Mouse (Mus musculus): ENCODE results near the gene Gjc2. TPM values are rescaled to one million over a fixed set of nuclear protein-coding genes. Genes with fewer than 3 reads are reported as not detected.
A peak's percentile ranks its signal among the peaks of the same experiment; 100 is the strongest.

Gjc2 gene
- polyA plus RNA-seq, 1 experiment = 0.05 TPM

DNA sequence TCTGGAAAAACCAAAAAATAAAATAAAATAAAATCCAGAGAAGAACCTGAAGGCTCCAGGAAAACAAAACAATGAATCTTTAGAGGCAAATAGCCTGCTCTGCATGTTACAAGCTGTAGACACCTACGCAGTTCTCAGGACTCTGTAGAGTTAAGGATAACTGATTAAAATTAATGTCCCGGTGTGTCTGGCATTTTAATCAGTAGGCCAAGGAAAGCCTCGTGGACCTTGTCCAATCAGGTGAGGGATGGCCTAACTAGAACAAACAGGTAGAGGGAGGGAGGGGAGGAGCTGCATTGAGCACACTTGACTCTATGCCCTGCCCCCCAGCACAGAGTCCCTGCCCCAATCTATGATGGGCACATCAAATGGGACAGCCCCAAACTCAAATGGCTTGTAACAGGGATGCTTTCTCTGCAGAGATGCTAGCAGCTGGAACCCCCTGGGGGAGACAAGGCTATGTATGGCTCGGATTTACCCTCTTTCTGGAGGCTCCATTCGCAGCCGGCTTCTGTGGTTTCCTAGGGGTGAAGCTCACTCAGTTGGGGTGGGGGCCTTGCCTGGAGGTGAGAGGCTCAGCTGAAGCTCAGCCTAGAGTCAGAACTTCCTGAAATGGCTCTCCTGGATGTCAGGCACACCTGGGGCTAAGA lies 8.7 kb downstream of the Gjc2 start:
- TF ChIP-seq GATA1 (IDR thresholded peaks at IDR 0.05; ENCODE audit: low read length) = no peak

DNA sequence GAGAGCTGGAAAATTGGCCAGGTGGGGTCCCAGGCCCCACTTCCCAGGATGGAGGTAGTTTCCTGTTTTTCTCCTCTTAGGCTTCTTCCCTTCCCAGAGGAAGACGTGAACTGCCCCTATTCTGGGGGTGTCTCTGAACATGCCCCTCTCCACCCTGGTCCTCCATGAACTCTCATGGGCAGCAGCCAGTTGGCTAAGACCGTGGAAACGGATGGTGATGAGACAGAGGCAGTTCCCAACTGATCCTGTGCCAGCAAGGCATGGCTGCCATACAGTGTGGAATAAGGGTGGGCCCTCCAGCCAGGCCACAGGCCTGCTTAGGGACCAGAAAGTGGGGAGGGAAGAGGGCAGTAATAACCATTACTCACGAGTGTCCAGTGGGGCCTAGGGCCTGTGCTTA lies 12.5 kb downstream of the Gjc2 start:
- TF ChIP-seq GATA1 (IDR thresholded peaks at IDR 0.05; ENCODE audit: low read length) = no peak

DNA sequence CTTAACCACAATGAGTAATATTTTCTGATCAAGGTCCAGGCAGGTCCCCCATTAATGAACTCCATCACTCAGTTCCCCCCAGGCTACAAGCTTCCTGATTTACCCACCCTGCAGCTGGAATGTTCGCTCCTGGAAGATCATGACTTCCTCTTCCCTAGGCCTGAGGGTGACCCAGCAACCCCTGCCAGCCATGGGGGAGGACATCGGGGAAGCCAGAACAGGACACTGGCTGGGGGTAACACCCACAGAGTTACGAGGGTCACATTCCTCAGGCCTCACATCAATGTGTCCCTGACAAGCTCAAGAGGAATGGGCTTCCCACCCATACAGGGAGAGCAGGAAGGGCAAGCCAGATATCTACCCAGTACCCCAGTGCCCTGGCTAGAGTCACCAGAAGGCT lies 13.2 kb downstream of the Gjc2 start:
- TF ChIP-seq GATA1 (IDR thresholded peaks at IDR 0.05; ENCODE audit: low read length) = no peak

DNA sequence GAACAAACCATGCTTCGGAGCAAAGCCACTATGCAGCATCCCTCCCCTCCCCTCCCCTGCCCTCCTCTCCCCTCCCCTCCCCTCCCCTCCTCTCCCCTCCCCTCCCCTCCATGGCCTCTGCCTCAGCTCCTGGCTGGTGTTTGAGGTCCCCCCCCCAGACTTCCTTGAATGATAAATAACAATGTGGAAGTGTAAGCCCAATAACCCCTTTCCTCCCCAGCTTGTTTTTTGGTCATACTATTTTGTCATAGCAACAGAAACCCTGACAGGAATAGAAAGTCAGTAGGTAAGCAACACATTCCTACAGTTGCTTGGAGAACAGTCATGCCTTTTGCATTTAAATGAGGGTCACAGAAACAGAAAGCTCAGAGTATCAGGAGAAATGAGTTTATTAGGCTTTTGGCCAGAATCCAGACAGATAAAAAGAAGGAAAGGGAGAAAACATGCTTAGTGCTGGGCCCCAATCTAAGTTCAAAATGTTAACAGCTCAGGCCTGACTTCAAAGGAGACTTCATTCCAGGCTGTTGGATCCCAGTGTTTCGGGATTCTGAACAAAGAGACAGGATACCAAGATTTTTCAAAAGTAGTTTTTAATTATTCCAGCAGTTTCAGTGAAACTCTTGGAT lies 17.3 kb downstream of the Gjc2 start:
- TF ChIP-seq GATA1 (IDR thresholded peaks at IDR 0.05; ENCODE audit: low read length) = no peak

DNA sequence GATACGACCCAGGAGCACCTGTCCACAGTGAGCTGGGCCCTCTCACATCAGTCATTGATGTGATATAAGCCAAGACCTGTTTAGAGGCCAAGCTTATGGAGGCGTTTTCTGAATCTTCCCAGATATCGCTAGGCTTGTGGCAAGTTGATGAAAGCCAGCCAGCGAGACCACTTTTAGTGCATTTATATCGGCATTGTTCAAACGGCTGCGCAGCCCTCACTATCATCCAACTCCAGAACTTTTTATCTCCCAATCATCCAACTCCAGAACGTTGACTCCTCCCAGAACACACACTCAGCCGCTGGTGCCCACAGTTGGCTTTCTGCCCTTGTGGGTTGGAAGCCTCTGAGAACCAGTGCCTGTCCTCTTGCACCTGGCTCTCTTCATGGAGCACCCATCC lies 18.6 kb downstream of the Gjc2 start:
- peak; percentile 81 for TF ChIP-seq GATA1 (IDR thresholded peaks at IDR 0.05; ENCODE audit: low read length)

DNA sequence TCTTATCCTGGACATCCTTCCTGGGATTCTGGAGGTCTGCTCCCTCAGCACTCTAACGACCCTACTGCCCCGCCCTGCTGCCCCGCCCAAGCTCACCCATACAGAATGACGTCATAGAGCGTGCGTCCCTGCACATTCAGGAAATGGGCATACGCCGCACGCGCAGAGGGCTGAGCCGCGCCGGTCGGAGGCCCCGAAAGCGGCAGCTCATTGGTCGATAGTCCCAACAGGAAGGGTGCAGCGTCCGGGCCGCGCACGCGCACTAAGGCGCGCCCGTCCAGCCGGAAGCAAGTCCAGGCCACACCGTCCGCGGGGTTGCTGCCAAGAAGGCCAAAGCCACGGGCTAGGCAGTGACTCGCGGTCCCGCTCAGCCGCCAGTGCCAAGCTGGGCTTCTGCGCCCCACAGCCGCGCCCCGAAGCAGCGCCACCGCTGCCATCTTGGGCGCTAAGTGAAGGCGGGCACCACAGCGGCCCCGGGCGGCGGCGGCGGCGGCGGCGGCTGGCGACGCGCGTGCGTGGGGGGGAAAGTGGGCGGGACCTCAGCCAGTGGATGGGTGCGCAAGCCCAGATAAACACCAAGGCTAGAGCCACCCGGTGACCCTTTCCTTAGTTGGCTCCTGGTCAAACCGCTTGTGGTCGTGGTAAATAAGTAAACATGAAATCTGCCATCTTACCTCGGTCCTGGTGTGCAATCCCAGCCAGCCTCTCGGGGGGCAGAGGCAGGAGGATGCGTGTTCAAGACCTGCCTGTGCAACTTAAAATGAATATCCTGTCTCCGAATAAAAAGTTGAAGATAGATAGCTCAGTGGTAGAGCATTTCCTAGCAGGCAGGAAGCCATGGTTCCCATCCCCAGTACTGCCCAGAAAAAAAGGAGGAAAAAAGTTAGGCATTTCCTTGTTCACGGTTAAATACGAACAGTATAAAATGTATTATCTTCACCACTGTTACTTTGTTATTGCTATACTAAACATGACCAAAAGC lies 19.5 kb downstream of the Gjc2 start, which contains the start of gene Iba57:
Iba57 (minus strand) TSS at position 485 of the 982 bp plus-strand sequence.
- TF ChIP-seq GATA1 (IDR thresholded peaks at IDR 0.05; ENCODE audit: low read length) = no peak

DNA sequence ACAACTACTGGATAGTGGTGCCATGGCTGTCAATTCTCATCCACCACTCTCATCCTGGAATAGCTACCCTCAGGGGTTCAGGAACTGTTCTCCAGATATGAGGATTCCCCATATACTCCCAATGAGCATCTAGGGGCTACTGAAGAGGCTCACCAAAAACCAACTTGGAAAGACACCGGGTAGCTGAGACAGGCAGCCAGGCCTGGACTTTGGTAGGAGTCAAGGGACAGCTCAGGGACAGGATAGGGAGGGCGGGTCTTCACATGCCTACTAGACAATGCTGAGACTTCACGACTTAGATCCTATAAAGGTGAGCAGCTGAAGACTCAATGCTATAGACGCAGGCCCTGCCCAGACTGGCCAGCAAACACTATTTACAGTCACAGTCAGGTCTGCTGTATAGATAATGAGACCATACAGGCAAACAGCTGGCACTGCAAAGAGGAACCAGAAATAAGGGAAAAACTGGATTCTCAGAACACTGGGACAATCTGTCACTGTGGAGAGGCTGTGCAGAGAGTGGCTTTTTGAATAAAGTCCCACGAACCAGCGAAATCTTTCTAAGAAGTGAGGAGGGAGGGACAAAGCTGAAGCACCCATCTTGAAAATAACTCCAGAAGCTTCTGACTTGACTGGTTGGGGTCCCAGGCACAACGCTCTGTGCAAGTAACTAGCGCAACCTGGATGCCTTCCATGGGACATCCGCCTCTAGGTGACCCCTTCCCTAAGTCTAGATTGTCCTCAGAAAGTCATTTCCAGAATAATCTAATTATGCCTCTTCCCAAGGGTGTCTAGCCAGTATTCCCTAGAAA lies 20.4 kb downstream of the Gjc2 start:
- no peak for TF ChIP-seq GATA1 (IDR thresholded peaks at IDR 0.05; ENCODE audit: low read length)

DNA sequence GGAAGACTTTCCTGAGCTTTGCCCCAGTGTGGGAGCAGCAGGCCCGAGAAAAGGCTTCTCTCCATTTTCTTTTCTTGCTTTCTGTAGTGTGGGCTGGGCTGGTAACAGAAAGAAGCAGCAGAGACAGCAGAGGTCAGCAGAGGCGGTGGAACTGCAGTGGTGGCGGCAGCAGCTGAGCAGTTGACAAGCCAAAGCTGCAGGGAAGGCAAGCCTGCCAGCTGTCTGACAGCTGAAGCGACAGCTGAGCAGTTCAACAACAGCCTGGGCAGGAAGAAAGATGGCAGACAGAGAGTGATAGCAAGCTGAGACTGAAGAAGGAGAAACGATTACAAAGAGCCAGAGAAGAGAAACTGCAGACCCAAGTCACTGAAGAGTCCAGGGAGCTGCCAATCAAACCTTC lies 21.6 kb downstream of the Gjc2 start:
- TF ChIP-seq GATA1 (IDR thresholded peaks at IDR 0.05; ENCODE audit: low read length) = no peak

DNA sequence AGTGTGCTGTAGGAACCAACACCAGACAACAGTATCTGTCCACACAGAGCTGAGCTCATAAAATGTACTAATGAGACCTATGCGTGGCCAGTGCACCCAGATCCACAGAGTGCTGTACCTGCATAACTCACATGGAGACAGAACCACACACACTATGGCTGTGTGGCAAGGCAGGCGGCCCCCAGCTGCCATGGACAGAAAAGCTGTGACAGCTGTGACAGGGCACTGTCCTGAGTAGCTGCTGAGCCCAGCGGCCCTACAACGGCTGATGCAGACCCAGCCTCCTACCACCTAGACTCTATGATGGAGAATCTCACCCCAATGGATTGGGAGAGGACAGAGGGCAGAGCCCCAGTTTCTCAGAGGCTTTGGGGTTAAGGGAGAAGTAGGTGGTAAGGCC lies 23.5 kb downstream of the Gjc2 start:
- no peak for TF ChIP-seq GATA1 (IDR thresholded peaks at IDR 0.05; ENCODE audit: low read length)

DNA sequence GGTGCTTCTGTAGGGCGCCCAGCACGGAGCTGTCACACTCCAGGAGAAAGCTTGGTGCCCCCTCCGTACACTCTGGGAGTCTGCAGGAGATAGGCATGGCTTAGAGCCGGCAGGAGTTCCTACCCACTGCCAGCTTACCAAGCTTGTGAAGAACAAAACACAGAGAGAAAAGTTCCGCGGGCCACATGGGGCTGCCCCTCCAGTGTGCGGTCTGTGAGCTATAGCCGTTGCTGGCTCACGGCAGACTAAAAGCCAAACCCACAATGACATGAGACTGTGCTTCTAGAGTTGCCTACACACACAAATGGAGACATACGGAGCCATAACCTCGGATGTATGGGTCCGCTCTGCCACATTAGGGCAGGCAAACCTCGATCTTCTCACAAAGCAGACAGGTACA lies 23.9 kb downstream of the Gjc2 start:
- no peak for TF ChIP-seq GATA1 (IDR thresholded peaks at IDR 0.05; ENCODE audit: low read length)

DNA sequence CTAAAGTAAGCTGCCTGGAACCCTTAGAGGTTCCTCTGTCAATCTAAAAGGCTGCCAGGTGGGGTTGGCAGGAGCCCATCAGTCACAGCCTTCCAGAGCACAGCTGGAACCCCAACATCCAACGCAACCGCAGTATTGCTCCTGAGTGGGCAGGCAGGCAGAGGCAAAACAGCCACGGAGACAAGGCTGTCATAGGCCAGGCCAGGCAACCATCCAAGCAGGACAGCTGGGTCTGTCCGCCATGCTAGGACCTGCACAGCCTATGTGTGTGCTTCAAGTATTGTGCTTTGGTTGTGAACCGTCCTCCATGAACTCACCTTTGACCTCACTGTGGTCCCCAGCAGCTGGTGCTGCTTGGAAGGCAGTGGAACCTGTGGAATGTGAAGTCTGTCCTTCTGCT lies 27.1 kb downstream of the Gjc2 start:
- TF ChIP-seq GATA1 (IDR thresholded peaks at IDR 0.05; ENCODE audit: low read length) = no peak

DNA sequence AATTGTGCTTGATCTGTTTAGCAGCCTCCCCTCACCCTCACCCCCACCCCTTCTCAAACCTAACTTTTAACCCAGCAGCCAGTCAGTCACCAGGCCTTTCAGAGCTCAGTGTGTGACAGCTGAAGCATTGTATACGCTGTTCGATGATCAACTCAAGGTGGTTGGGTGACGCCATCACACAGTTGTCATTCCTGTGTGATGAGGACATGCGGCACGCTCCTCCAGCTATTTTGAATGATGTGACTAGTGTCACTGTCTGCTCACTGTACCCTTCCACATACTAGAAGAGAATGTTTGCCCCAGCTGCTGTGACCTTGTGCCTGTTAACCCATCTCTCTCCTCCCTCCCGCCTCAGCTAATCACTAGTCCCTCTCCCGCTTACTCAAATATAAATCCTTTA lies 28.8 kb downstream of the Gjc2 start:
- no peak for TF ChIP-seq GATA1 (IDR thresholded peaks at IDR 0.05; ENCODE audit: low read length)

DNA sequence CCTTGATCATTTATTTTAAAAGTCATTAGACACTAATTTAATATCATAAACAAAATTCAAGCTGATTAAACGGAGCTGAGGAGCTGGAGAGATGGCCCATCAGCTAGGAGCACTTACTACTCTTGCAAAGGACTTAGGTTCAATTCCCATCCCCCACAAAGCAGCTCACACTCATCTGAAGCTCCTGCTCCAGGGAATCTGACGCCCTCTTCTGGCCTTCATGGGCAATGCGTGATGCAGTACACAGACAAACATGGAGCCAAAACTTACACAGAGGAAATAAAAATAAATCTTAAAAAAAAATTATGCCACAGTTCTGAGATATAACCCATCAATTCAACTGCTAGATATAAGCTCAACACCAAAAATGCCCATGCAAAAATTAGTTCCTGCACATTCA lies 31.3 kb downstream of the Gjc2 start:
- no peak for TF ChIP-seq GATA1 (IDR thresholded peaks at IDR 0.05; ENCODE audit: low read length)

DNA sequence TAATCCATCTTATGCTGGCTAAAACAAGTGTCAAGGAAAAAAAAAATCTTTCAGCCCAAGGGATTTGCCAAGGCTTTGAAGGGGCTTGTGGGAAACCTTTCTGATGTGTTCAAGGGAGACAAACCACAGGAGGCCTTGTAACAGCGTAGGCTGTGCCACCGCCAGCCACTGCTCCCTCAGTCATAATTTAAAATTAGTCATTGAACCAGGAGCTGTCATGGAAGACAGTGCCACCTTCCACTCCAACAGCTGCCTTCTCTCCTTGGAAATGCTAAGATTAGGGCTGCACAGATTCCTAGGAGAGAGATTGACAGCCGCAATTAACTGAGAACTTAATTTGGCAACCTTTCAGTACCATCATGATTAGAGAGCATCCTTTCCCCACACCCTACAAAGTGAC lies 33.7 kb downstream of the Gjc2 start:
- no peak for TF ChIP-seq GATA1 (IDR thresholded peaks at IDR 0.05; ENCODE audit: low read length)

DNA sequence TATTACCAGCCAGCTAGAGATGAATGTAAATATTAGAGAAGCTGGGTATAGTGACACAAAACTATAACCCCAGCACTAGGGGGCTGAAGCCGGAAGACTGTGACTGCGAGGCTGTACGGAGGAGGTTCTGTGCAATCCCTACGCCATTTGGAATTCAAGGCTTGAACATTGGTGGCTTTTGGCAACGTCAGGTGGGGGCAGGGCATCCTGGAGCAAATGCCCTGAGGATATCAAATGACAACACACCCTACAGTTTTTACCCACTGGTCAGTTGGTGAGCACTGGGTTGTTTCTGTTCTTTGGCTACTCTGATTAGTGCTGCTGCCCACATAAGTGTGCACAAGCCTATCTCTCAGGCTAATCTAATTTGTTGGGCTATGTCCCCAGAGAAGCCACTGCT lies 40.1 kb downstream of the Gjc2 start:
- TF ChIP-seq GATA1 (IDR thresholded peaks at IDR 0.05; ENCODE audit: low read length) = no peak
